Mouse (Mus musculus) layer of hippocampus, postnatal 25 days (tissue): Measurements from ENCODE around the gene Lpp. TPM values are rescaled to one million over a fixed set of nuclear protein-coding genes. Genes with fewer than 3 reads are reported as not detected.
"Not testable (repeated sequence)": the region's sequence is repeated elsewhere in the genome, so short reads cannot be mapped to it uniquely, and the experiment has no call there.

Source experiments
- DNase-seq, 2 experiments: peaks; one replicate each; pipeline ENCODE4 v3.0.0; 2022; ENCODE audit warnings: mixed read lengths in 2 of 2, low spot score in 1 of 2; ENCODE audit errors: extremely low spot score in 1 of 2
- microRNA-seq, 2 experiments: library from miRNA; unstranded; fragments of <30 nt; microRNA quantifications; one replicate each; pipeline ENCODE4 v1.2.0; 2021
- total RNA-seq, 2 experiments: library from RNA; stranded (reverse); gene quantifications; 2 replicates each; pipeline ENCODE4 v1.2.3; 2021

The Lpp gene
- total RNA-seq, 2 experiments from 2014 or later: 7.2 to 8.6 TPM

- DNase-seq: peak; percentile 23 to 49
These were observed 623.0 kb downstream of the Lpp start for GRCm38 (mm10) chr16:25016261-25016836.

GRCm38 (mm10) chr16:25017046-25017445, 623.7 kb downstream of the Lpp start:
- no peak for DNase-seq

GRCm38 (mm10) chr16:25021743-25022359, 628.5 kb downstream of the Lpp start:
- DNase-seq: not testable (repeated sequence)

GRCm38 (mm10) chr16:25024591-25024990, 631.3 kb downstream of the Lpp start:
- DNase-seq: no peak

- no peak for DNase-seq
These were observed 632.9 kb downstream of the Lpp start for GRCm38 (mm10) chr16:25026191-25026590.

GRCm38 (mm10) chr16:25029548-25029947, 636.2 kb downstream of the Lpp start:
- DNase-seq: no peak

GRCm38 (mm10) chr16:25037361-25037760, 644.1 kb downstream of the Lpp start:
- DNase-seq: no peak

GRCm38 (mm10) chr16:25038529-25038928, 645.2 kb downstream of the Lpp start:
- DNase-seq: no peak

GRCm38 (mm10) chr16:25039904-25040303, 646.6 kb downstream of the Lpp start:
- DNase-seq: no peak

GRCm38 (mm10) chr16:25041165-25041564, 647.9 kb downstream of the Lpp start:
- DNase-seq: no peak

GRCm38 (mm10) chr16:25041855-25042529, 648.7 kb downstream of the Lpp start:
- DNase-seq: no peak

Small RNA genes within 50 kb of the gene (microRNA-seq; reads per million reads assigned to microRNA genes)
- 782 to 849 reads per million in 2 experiments for gene Mir28a
